Mouse (Mus musculus): Measurements from ENCODE around the gene U2surp.

DNA sequence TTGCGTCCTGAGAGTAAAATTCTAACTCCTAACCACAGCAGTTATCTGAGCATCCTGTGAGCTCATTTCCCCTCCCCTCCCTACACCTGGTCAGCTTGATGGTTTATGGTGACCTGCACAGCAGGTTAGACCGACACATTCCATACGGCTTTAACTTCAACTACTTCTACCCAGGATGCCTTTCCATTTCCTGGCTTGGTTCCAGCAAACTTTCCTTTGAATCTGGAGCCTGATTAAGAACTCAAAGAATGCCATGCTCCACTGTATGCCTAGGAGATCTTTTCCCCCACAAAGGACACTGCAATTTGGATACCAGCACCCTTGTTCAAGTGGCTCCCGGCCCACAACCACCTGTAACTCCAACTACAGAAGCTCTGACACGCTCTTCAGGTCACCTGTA is 8.8 kb upstream of the U2surp start:
- no peak for TF ChIP-seq HCFC1 (IDR thresholded peaks at IDR 0.05; ENCODE audit: low read depth, low read length)
- TF ChIP-seq CTCF (IDR thresholded peaks at IDR 0.05 in 2 of 3, conservative IDR thresholded peaks at IDR 0.05 in 1 of 3; ENCODE audit: control insufficient read depth in 1 of 3, insufficient read depth in 1 of 3, low read depth in 2 of 3, low read length in 3 of 3, poor library complexity in 1 of 3, severe bottlenecking in 1 of 3), result no peak
- TF ChIP-seq POLR2A (IDR thresholded peaks at IDR 0.05; ENCODE audit: control insufficient read depth in 1 of 2, insufficient read depth in 1 of 2, low read depth in 1 of 2, low read length in 2 of 2, poor library complexity in 1 of 2), result no peak
- TF ChIP-seq GATA1 (IDR thresholded peaks at IDR 0.05; ENCODE audit: low read depth, low read length), result no peak
- no peak for TF ChIP-seq TAL1 (IDR thresholded peaks at IDR 0.05; ENCODE audit: low read length)
